Mouse (Mus musculus): Measurements from ENCODE around the gene Sowahb.

Gene Sowahb

GRCm38 (mm10) chr5:93044584-93045370 lies at the start of gene Sowahb:
Gene Sowahb, minus strand, starts transcription at chr5:93045022.
- peak in 1 of 2 experiments; percentile 17 for DNase-seq

- peak; percentile 33 to 53 for DNase-seq
Measured at GRCm38 (mm10) chr5:93093638-93094527, 49.1 kb upstream of the Sowahb start.

GRCm38 (mm10) chr5:93092857-93093622 lies 48.2 kb upstream of the Sowahb start, which contains the start of gene Sept11:
Gene Sept11, plus strand, starts transcription at chr5:93093437.
- peak; percentile 84 to 91 for DNase-seq

GRCm38 (mm10) chr5:93092147-93092781 lies 47.4 kb upstream of the Sowahb start:
- DNase-seq: peak; percentile 33 to 46

GRCm38 (mm10) chr5:93091266-93091665 lies 46.4 kb upstream of the Sowahb start:
- DNase-seq: no peak

GRCm38 (mm10) chr5:93085900-93086299 lies 41.1 kb upstream of the Sowahb start:
- DNase-seq: no peak

GRCm38 (mm10) chr5:93085015-93085598 lies 40.3 kb upstream of the Sowahb start:
- no peak for DNase-seq

GRCm38 (mm10) chr5:93079596-93079995 lies 34.8 kb upstream of the Sowahb start:
- DNase-seq: no peak

- DNase-seq: no peak
Measured at GRCm38 (mm10) chr5:93077661-93078323, 33.0 kb upstream of the Sowahb start.

GRCm38 (mm10) chr5:93060865-93061264 lies 16.0 kb upstream of the Sowahb start:
- DNase-seq: no peak

GRCm38 (mm10) chr5:93053606-93054397 lies 9.0 kb upstream of the Sowahb start:
- no peak for DNase-seq

- no peak for DNase-seq
Measured at GRCm38 (mm10) chr5:93051951-93052350, 7.1 kb upstream of the Sowahb start.

- no peak for DNase-seq
Measured at GRCm38 (mm10) chr5:93051041-93051440, 6.2 kb upstream of the Sowahb start.

- no peak for DNase-seq
Measured at GRCm38 (mm10) chr5:93049971-93050370, 5.1 kb upstream of the Sowahb start.

- DNase-seq: no peak
Measured at GRCm38 (mm10) chr5:93048481-93049240, 3.8 kb upstream of the Sowahb start.

GRCm38 (mm10) chr5:93046306-93046845 lies 1.6 kb upstream of the Sowahb start:
- DNase-seq: no peak

GRCm38 (mm10) chr5:93045371-93045714 lies 521 bp upstream of the Sowahb start:
- DNase-seq: no peak

GRCm38 (mm10) chr5:93043688-93044583 lies 886 bp downstream of the Sowahb start:
- no peak for DNase-seq

Measured in spleen, adult 18-20 months (tissue).